Mouse (Mus musculus) ES-E14 (cell line): Measurements from ENCODE around the gene Tnrc6c. TPM values are rescaled to one million over a fixed set of nuclear protein-coding genes. Genes with fewer than 3 reads are reported as not detected.

Experiments
- DNase-seq: peaks from one replicate; pipeline ENCODE4 v3.0.0-alpha.2; 2013; ENCODE audit warnings: low read depth, low spot score
- H3K27ac ChIP-seq: 2 replicates; pipeline ENCODE4 v1.5.1; 2012; ENCODE audit warnings: low read depth, mild to moderate bottlenecking, low read length, moderate library complexity, mixed read lengths; ENCODE audit not compliant: poor library complexity, insufficient read depth, severe bottlenecking
- H3K36me3 ChIP-seq: 2 replicates; pipeline ENCODE4 v1.6.1; 2012; ENCODE audit warnings: mild to moderate bottlenecking, low read length, moderate library complexity, mixed read lengths; ENCODE audit not compliant: control insufficient read depth, poor library complexity, insufficient read depth, severe bottlenecking
- H3K4me1 ChIP-seq, 2 experiments: fragments of 150-350 bp in 1 of 2; sonication (generic) in 1 of 2; 2 replicates each; pipeline ENCODE4 v1.6.1; 2012; ENCODE audit warnings: low read length in 2 of 2, mild to moderate bottlenecking in 1 of 2, mixed read lengths in 1 of 2; ENCODE audit not compliant: control insufficient read depth in 2 of 2, insufficient read depth in 2 of 2, poor library complexity in 1 of 2
- H3K4me3 ChIP-seq, 2 experiments: fragments of 150-350 bp in 1 of 2; sonication (generic) in 1 of 2; 2 replicates each; pipeline ENCODE4 v1.5.1; 2012; ENCODE audit warnings: low read length in 2 of 2, low read depth in 1 of 2, mild to moderate bottlenecking in 1 of 2, mixed read lengths in 1 of 2; ENCODE audit not compliant: insufficient read depth in 1 of 2, poor library complexity in 1 of 2, severe bottlenecking in 1 of 2
- H3K9ac ChIP-seq: 2 replicates; pipeline ENCODE4 v1.6.1; 2012; ENCODE audit warnings: low read depth, mild to moderate bottlenecking, low read length, mixed read lengths; ENCODE audit not compliant: poor library complexity, insufficient read depth, severe bottlenecking
- H3K9me3 ChIP-seq: fragments of 150-350 bp; sonication (generic); 2 replicates; pipeline ENCODE4 v1.6.1; 2012; ENCODE audit warnings: low read depth, mild to moderate bottlenecking, low read length; ENCODE audit not compliant: control insufficient read depth, insufficient read depth
- CHD2 ChIP-seq: IDR thresholded peaks from 2 replicates; pipeline ENCODE4 v1.6.1; 2014; ENCODE audit warnings: mild to moderate bottlenecking, low read depth, low read length, inconsistent platforms
- HCFC1 ChIP-seq: IDR thresholded peaks from 2 replicates; pipeline ENCODE4 v1.6.1; 2012; ENCODE audit warnings: low read length, inconsistent platforms, borderline replicate concordance; ENCODE audit not compliant: insufficient read depth
- MAFK ChIP-seq: IDR thresholded peaks from 2 replicates; pipeline ENCODE4 v1.6.1; 2014; ENCODE audit warnings: mild to moderate bottlenecking, low read depth, low read length, inconsistent platforms; ENCODE audit not compliant: insufficient read depth
- ZC3H11A ChIP-seq: IDR thresholded peaks from 2 replicates; pipeline ENCODE4 v1.6.1; 2012; ENCODE audit warnings: low read depth, mild to moderate bottlenecking, inconsistent platforms, low read length, borderline replicate concordance
- ZNF384 ChIP-seq: IDR thresholded peaks from 2 replicates; pipeline ENCODE4 v1.6.1; 2012; ENCODE audit warnings: low read depth, low read length, inconsistent platforms
- in situ Hi-C, 2 experiments: fragments of 600-800 bp; cut with MboI; formaldehyde crosslinking; loops; one replicate each; pipeline ENCODE4 v1.15.1; 2025; ENCODE audit warnings: low sequenced_read_pairs in 2 of 2, inconsistent platforms in 1 of 2; ENCODE audit not compliant: unreplicated experiment in 2 of 2
- total RNA-seq: library from RNA; depleted of rRNA; stranded (reverse); fragments of 300-350 nt; gene quantifications from 2 replicates; pipeline ENCODE4 v1.2.3, GENCODE M21; 2012

Gene Tnrc6c
- total RNA-seq, 1 experiment, result 21.5 TPM

GRCm38 (mm10) chr11:117718838-117719237 is 64.7 kb downstream of the Tnrc6c start:
- no peaks in the 10 kb centered on the region for H3K4me1 ChIP-seq
- no peak overlapping the region for H3K9ac ChIP-seq
- H3K9me3 ChIP-seq, result no peaks in the 10 kb centered on the region
- TF ChIP-seq MAFK, result no peak
- no peak for TF ChIP-seq HCFC1
- TF ChIP-seq ZC3H11A, result no peak
- TF ChIP-seq CHD2, result no peak
- TF ChIP-seq ZNF384, result no peak
- no peak for DNase-seq
- H3K27ac ChIP-seq, result no peak overlapping the region
- no peak overlapping the region for H3K4me3 ChIP-seq
- peaks cover 44% of the 10 kb centered on the region for H3K36me3 ChIP-seq
- in situ Hi-C loops, result no loop called here

- peaks cover 31% of the 10 kb centered on the region for H3K36me3 ChIP-seq
- no peaks in the 10 kb centered on the region for H3K4me1 ChIP-seq
Measured at GRCm38 (mm10) chr11:117724604-117725301, 70.7 kb downstream of the Tnrc6c start.

GRCm38 (mm10) chr11:117727031-117727430 is 72.9 kb downstream of the Tnrc6c start:
- H3K4me1 ChIP-seq, result peaks cover 0 to 3% of the 10 kb centered on the region in 2 experiments; a peak in 2 of 4 replicates
- TF ChIP-seq HCFC1 (no peak), ZC3H11A (no peak)
- H3K9me3 ChIP-seq, result no peaks in the 10 kb centered on the region
- DNase-seq, result no peak
- no peak overlapping the region for H3K4me3 ChIP-seq
- in situ Hi-C loops, result no loop called here
- no peak overlapping the region for H3K27ac ChIP-seq
- H3K36me3 ChIP-seq, result peaks cover 16% of the 10 kb centered on the region
- no peak overlapping the region for H3K9ac ChIP-seq

More at GRCm38 (mm10) chr11:117724604-117725301, 70.7 kb downstream of the Tnrc6c start:
- H3K9ac ChIP-seq, result no peak overlapping the region
- no peak for DNase-seq
- no peak overlapping the region for H3K4me3 ChIP-seq
- in situ Hi-C loops, result no loop called here
- no peak overlapping the region for H3K27ac ChIP-seq
- no peaks in the 10 kb centered on the region for H3K9me3 ChIP-seq
- TF ChIP-seq ZC3H11A, result no peak
- no peak for TF ChIP-seq HCFC1
- TF ChIP-seq CHD2, result no peak
- TF ChIP-seq MAFK, result no peak
- no peak for TF ChIP-seq ZNF384

GRCm38 (mm10) chr11:117728245-117728644 is 74.2 kb downstream of the Tnrc6c start:
- Histone ChIP-seq H3K4me1 (peaks cover 0 to 6% of the 10 kb centered on the region in 2 experiments; a peak in 3 of 4 replicates), H3K4me3 (no peak overlapping the region), H3K36me3 (peaks cover 9% of the 10 kb centered on the region; the same call in 1 of the 2 replicates), H3K9me3 (no peaks in the 10 kb centered on the region), H3K9ac (no peak overlapping the region), H3K27ac (no peak overlapping the region)
- in situ Hi-C loops, result no loop called here
- no peak for TF ChIP-seq CHD2
- TF ChIP-seq MAFK, result no peak
- no peak for TF ChIP-seq ZNF384
- TF ChIP-seq ZC3H11A, result no peak
- no peak for TF ChIP-seq HCFC1
- no peak for DNase-seq
